Mouse (Mus musculus): ENCODE results near the gene Dnajc30. TPM values are rescaled to one million over a fixed set of nuclear protein-coding genes. Genes with fewer than 3 reads are reported as not detected.
A peak's percentile ranks its signal among the peaks of the same experiment; 100 is the strongest.

The Dnajc30 gene
- polyA plus RNA-seq, 1 experiment from 2014 or later = 34.8 TPM

GRCm38 (mm10) chr5:135070448-135070847, 6.4 kb downstream of the Dnajc30 start:
- no peak overlapping the region for H3K4me3 ChIP-seq (ENCODE audit: low read depth, low read length)
- no peaks in the 10 kb centered on the region for H3K27me3 ChIP-seq (ENCODE audit: control insufficient read depth, insufficient read depth, low read length)
- no peak for ATAC-seq (ENCODE audit: insufficient number of reproducible peaks, insufficient read depth, low FRiP score, low read depth)
- no peak overlapping the region for H3K9ac ChIP-seq (replicated peaks; ENCODE audit: low read depth, low read length)
- H3K27ac ChIP-seq (ENCODE audit: low read length) = no peak overlapping the region
- peaks cover 8% of the 10 kb centered on the region for H3K4me1 ChIP-seq (ENCODE audit: control insufficient read depth, insufficient read depth, low read length)
- peaks cover 17% of the 10 kb centered on the region; the same call in 1 of the 2 replicates for H3K36me3 ChIP-seq (ENCODE audit: control insufficient read depth, insufficient read depth, low read length)
- H3K9me3 ChIP-seq (ENCODE audit: control insufficient read depth, low read depth, low read length) = no peaks in the 10 kb centered on the region
- H3K4me2 ChIP-seq (replicated peaks; ENCODE audit: low read depth, low read length) = no peak overlapping the region
- WGBS = 87% methylated on average over 3 of the region's 3 CpGs

- H3K36me3 ChIP-seq (ENCODE audit: control insufficient read depth, insufficient read depth, low read length) = peaks cover 10% of the 10 kb centered on the region; the same call in 1 of the 2 replicates
- H3K9me3 ChIP-seq (ENCODE audit: control insufficient read depth, low read depth, low read length) = no peaks in the 10 kb centered on the region
- no peaks in the 10 kb centered on the region for H3K27me3 ChIP-seq (ENCODE audit: control insufficient read depth, insufficient read depth, low read length)
- ATAC-seq (ENCODE audit: insufficient number of reproducible peaks, insufficient read depth, low FRiP score, low read depth) = no peak
- WGBS = 82% methylated on average over 2 of the region's 2 CpGs
- H3K9ac ChIP-seq (replicated peaks; ENCODE audit: low read depth, low read length) = no peak overlapping the region
- H3K4me2 ChIP-seq (replicated peaks; ENCODE audit: low read depth, low read length) = no peak overlapping the region
- no peak overlapping the region for H3K27ac ChIP-seq (ENCODE audit: low read length)
- H3K4me1 ChIP-seq (ENCODE audit: control insufficient read depth, insufficient read depth, low read length) = peaks cover 13% of the 10 kb centered on the region
- H3K4me3 ChIP-seq (ENCODE audit: low read depth, low read length) = no peak overlapping the region
These were observed 8.1 kb downstream of the Dnajc30 start for GRCm38 (mm10) chr5:135072061-135072460.

DNA sequence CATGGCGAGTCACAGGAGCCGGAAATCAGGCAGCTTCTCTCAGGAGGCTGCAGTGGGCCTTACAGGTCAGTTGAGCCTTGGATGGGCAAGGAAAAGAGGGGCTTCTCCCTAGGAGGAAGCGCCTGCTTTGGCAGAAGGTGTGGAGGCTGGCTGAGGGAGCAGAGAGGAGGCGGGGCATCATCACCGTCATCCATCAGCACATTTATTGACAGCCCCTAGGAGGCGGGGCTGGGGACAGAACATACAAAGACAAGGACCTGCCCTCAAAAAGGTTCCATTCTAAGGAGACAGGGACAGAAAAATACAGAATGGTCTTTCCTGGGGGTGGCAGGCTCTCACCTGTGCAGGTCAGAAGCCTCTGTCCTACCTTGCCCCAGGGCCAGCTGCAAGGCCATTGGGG, 8.7 kb downstream of the Dnajc30 start:
- peaks cover 13% of the 10 kb centered on the region for H3K4me1 ChIP-seq (ENCODE audit: control insufficient read depth, insufficient read depth, low read length)
- H3K27ac ChIP-seq (ENCODE audit: low read length) = no peak overlapping the region
- no peaks in the 10 kb centered on the region for H3K9me3 ChIP-seq (ENCODE audit: control insufficient read depth, low read depth, low read length)
- no peak overlapping the region for H3K9ac ChIP-seq (replicated peaks; ENCODE audit: low read depth, low read length)
- no peak overlapping the region for H3K4me2 ChIP-seq (replicated peaks; ENCODE audit: low read depth, low read length)
- no peaks in the 10 kb centered on the region for H3K27me3 ChIP-seq (ENCODE audit: control insufficient read depth, insufficient read depth, low read length)
- 60% methylated on average over 6 of the region's 6 CpGs for WGBS
- no peak for ATAC-seq (ENCODE audit: insufficient number of reproducible peaks, insufficient read depth, low FRiP score, low read depth)
- no peak overlapping the region for H3K4me3 ChIP-seq (ENCODE audit: low read depth, low read length)
- H3K36me3 ChIP-seq (ENCODE audit: control insufficient read depth, insufficient read depth, low read length) = peaks cover 10% of the 10 kb centered on the region; the same call in 1 of the 2 replicates

- H3K9me3 ChIP-seq (ENCODE audit: control insufficient read depth, low read depth, low read length) = no peaks in the 10 kb centered on the region
- 28% methylated on average over 26 of the region's 26 CpGs for WGBS
- no peak for ATAC-seq (ENCODE audit: insufficient number of reproducible peaks, insufficient read depth, low FRiP score, low read depth)
- peaks cover 13% of the 10 kb centered on the region for H3K4me1 ChIP-seq (ENCODE audit: control insufficient read depth, insufficient read depth, low read length)
- H3K4me3 ChIP-seq (ENCODE audit: low read depth, low read length) = no peak overlapping the region
- H3K27me3 ChIP-seq (ENCODE audit: control insufficient read depth, insufficient read depth, low read length) = no peaks in the 10 kb centered on the region
- H3K27ac ChIP-seq (ENCODE audit: low read length) = no peak overlapping the region
- no peak overlapping the region; the same call in 1 of the 2 replicates for H3K4me2 ChIP-seq (replicated peaks; ENCODE audit: low read depth, low read length)
- no peak overlapping the region for H3K9ac ChIP-seq (replicated peaks; ENCODE audit: low read depth, low read length)
- peaks cover 10% of the 10 kb centered on the region; the same call in 1 of the 2 replicates for H3K36me3 ChIP-seq (ENCODE audit: control insufficient read depth, insufficient read depth, low read length)
These were observed 9.5 kb downstream of the Dnajc30 start for GRCm38 (mm10) chr5:135073349-135074150.

GRCm38 (mm10) chr5:135075655-135076054, 11.7 kb downstream of the Dnajc30 start:
- WGBS = 64% methylated on average over 4 of the region's 4 CpGs
- H3K9me3 ChIP-seq (ENCODE audit: control insufficient read depth, low read depth, low read length) = no peaks in the 10 kb centered on the region
- H3K4me1 ChIP-seq (ENCODE audit: control insufficient read depth, insufficient read depth, low read length) = peaks cover 13% of the 10 kb centered on the region
- H3K4me2 ChIP-seq (replicated peaks; ENCODE audit: low read depth, low read length) = no peak overlapping the region
- ATAC-seq (ENCODE audit: insufficient number of reproducible peaks, insufficient read depth, low FRiP score, low read depth) = no peak
- no peak overlapping the region for H3K27ac ChIP-seq (ENCODE audit: low read length)
- H3K4me3 ChIP-seq (ENCODE audit: low read depth, low read length) = no peak overlapping the region
- H3K27me3 ChIP-seq (ENCODE audit: control insufficient read depth, insufficient read depth, low read length) = no peaks in the 10 kb centered on the region
- peaks cover 10% of the 10 kb centered on the region; the same call in 1 of the 2 replicates for H3K36me3 ChIP-seq (ENCODE audit: control insufficient read depth, insufficient read depth, low read length)
- no peak overlapping the region for H3K9ac ChIP-seq (replicated peaks; ENCODE audit: low read depth, low read length)

DNA sequence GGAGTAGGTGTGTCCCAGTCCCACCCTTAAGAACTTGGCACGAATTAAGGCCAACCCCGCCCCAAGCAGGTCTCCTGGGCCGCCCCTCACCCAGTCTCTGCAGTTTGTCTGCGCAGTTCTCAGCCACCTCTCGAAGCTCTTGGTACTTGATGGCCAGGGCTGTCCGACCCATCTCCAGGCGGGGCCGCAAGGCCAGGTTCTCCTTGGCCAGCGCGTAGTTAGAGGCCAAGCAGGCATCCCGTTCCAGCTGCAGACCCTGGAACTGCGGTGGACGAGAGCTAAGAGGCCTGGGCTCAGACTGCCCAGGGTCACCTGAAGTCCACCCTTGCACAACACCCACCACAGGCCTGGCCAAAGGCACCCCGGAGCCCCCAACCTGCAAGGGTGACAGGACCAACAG, 12.4 kb downstream of the Dnajc30 start:
- no peak for ATAC-seq (ENCODE audit: insufficient number of reproducible peaks, insufficient read depth, low FRiP score, low read depth)
- H3K9ac ChIP-seq (replicated peaks; ENCODE audit: low read depth, low read length) = no peak overlapping the region
- 83% methylated on average over 14 of the region's 14 CpGs for WGBS
- H3K9me3 ChIP-seq (ENCODE audit: control insufficient read depth, low read depth, low read length) = no peaks in the 10 kb centered on the region
- H3K4me3 ChIP-seq (ENCODE audit: low read depth, low read length) = peak overlapping the region; percentile 90; the same call in 1 of the 2 replicates
- H3K27ac ChIP-seq (ENCODE audit: low read length) = no peak overlapping the region
- peaks cover 13% of the 10 kb centered on the region for H3K4me1 ChIP-seq (ENCODE audit: control insufficient read depth, insufficient read depth, low read length)
- no peaks in the 10 kb centered on the region for H3K27me3 ChIP-seq (ENCODE audit: control insufficient read depth, insufficient read depth, low read length)
- peaks cover 10% of the 10 kb centered on the region; the same call in 1 of the 2 replicates for H3K36me3 ChIP-seq (ENCODE audit: control insufficient read depth, insufficient read depth, low read length)
- H3K4me2 ChIP-seq (replicated peaks; ENCODE audit: low read depth, low read length) = peak overlapping the region; percentile 68

- H3K27ac ChIP-seq (ENCODE audit: low read length) = peak overlapping the region; percentile 64; the same call in 1 of the 2 replicates
- peak; percentile 51; the same call in 1 of the 2 replicates for ATAC-seq (ENCODE audit: insufficient number of reproducible peaks, insufficient read depth, low FRiP score, low read depth)
- 16% methylated on average over 14 of the region's 14 CpGs for WGBS
These were observed 13.0 kb downstream of the Dnajc30 start for GRCm38 (mm10) chr5:135076931-135077505.

DNA sequence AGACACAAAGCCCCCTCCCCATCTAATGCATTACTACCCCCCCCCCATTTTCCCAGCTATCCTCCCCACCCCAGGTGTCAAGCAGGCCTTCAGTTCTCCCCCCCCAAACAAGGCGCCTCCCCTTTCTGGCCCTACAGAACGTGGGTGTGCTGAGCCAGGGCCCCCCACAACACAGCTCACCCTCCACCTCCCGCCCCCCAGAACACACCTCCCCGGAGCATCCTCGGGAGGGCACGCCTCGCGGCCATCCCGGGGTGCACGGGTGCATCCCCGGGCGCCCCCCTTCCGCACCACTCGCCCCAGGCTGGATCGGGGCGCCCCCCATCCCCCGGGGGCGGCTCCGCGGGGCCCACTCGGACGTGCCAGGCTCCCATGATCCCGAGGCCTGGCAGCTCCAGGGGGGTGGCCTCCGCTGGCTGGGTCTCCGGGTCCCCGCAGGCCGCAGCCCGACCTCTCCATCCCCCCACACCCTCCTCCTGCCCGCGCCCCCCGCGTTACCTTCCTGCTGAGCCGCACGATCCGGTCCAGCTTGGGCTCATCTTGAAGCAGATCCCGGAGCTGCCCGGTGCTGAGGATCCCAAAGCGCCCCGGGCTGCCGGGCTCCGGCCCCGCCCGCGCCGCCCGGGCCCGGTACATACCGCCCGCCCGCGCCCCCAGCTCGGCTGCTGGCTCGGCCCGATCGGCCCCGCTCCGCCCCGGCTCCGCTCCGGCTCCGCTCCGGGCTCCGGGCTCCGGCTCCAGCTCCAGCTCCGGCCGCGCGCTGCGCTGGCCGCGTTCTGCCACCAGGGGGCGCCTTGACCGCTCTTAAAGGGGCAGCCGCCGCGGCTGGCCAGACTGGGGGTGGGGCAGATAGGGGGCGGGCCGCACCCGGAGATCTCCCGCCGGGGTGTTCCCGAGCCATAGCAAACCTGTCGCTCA, 13.8 kb downstream of the Dnajc30 start, which contains the start of gene Vps37d:
TSS of gene Vps37d (minus strand) at position 703 of the 918 bp plus-strand sequence.
- Histone ChIP-seq H3K4me1 (ENCODE audit: control insufficient read depth, insufficient read depth, low read length) (peaks cover 13% of the 10 kb centered on the region), H3K9me3 (ENCODE audit: control insufficient read depth, low read depth, low read length) (no peaks in the 10 kb centered on the region), H3K36me3 (ENCODE audit: control insufficient read depth, insufficient read depth, low read length) (peaks cover 4% of the 10 kb centered on the region; the same call in 1 of the 2 replicates), H3K4me3 (ENCODE audit: low read depth, low read length) (peak within 1 kb of the TSS; percentile 90), H3K27me3 (ENCODE audit: control insufficient read depth, insufficient read depth, low read length) (no peaks in the 10 kb centered on the region), H3K9ac (replicated peaks; ENCODE audit: low read depth, low read length) (peak within 1 kb of the TSS; percentile 87), H3K4me2 (replicated peaks; ENCODE audit: low read depth, low read length) (peak within 1 kb of the TSS; percentile 68), H3K27ac (ENCODE audit: low read length) (peak within 1 kb of the TSS; percentile 64)
- WGBS = under 1% methylated on average over 77 of the region's 83 CpGs
- ATAC-seq (ENCODE audit: insufficient number of reproducible peaks, insufficient read depth, low FRiP score, low read depth) = peak; percentile 76

More at GRCm38 (mm10) chr5:135076931-135077505, 13.0 kb downstream of the Dnajc30 start:
- H3K4me1 ChIP-seq (ENCODE audit: control insufficient read depth, insufficient read depth, low read length) = peaks cover 13% of the 10 kb centered on the region
- peak overlapping the region; percentile 90 for H3K4me3 ChIP-seq (ENCODE audit: low read depth, low read length)
- peaks cover 10% of the 10 kb centered on the region; the same call in 1 of the 2 replicates for H3K36me3 ChIP-seq (ENCODE audit: control insufficient read depth, insufficient read depth, low read length)
- H3K9me3 ChIP-seq (ENCODE audit: control insufficient read depth, low read depth, low read length) = no peaks in the 10 kb centered on the region
- H3K27me3 ChIP-seq (ENCODE audit: control insufficient read depth, insufficient read depth, low read length) = no peaks in the 10 kb centered on the region
- peak overlapping the region; percentile 68 for H3K4me2 ChIP-seq (replicated peaks; ENCODE audit: low read depth, low read length)
- peak overlapping the region; percentile 87 for H3K9ac ChIP-seq (replicated peaks; ENCODE audit: low read depth, low read length)
